Mouse (Mus musculus) macrophage (primary cell): ENCODE data around the gene Psmb10. TPM values are rescaled to one million over a fixed set of nuclear protein-coding genes. Genes with fewer than 3 reads are reported as not detected.

Experiments
- H3K27ac ChIP-seq: fragments of 350-480 bp; formaldehyde crosslinking; 2 replicates; pipeline ENCODE4 v1.9.0; 2021
- H3K36me3 ChIP-seq: fragments of 350-480 bp; formaldehyde crosslinking; 2 replicates; pipeline ENCODE4 v1.9.0; 2021; ENCODE audit errors: inconsistent target
- H3K4me3 ChIP-seq: fragments of 350-480 bp; formaldehyde crosslinking; 2 replicates; pipeline ENCODE4 v1.9.0; 2021; ENCODE audit errors: inconsistent target
- H3K79me2 ChIP-seq: fragments of 350-480 bp; formaldehyde crosslinking; 2 replicates; pipeline ENCODE4 v1.9.0; 2021; ENCODE audit errors: inconsistent target
- WGBS: methylation state at CpG from one replicate; pipeline ENCODE4 v1.1.7; 2026; ENCODE audit warnings: inconsistent platforms; ENCODE audit not compliant: missing documents; 5-methylcytosine and 5-hydroxymethylcytosine counted together
- polyA plus RNA-seq: library from polyadenylated mRNA; stranded (reverse); fragments of 250-400 nt; gene quantifications from 3 replicates; pipeline ENCODE4 v1.2.4, GENCODE M21; 2018; ENCODE audit warnings: inconsistent platforms

Psmb10 gene
- polyA plus RNA-seq, 1 experiment from 2014 or later: 51.8 TPM

GRCm38 (mm10) chr8:105957813-105958212 is 19.6 kb upstream of the Psmb10 start:
- no peak overlapping the region for H3K4me3 ChIP-seq
- no peak overlapping the region for H3K27ac ChIP-seq
- H3K79me2 ChIP-seq: peaks cover 21% of the 10 kb centered on the region; the same call in 1 of the 2 replicates
- peaks cover 18% of the 10 kb centered on the region; the same call in 1 of the 2 replicates for H3K36me3 ChIP-seq
- WGBS: 96% methylated on average over 2 of the region's 4 CpGs

GRCm38 (mm10) chr8:105956556-105956955 is 18.3 kb upstream of the Psmb10 start:
- Histone ChIP-seq H3K79me2 (peaks cover 8% of the 10 kb centered on the region; the same call in 1 of the 2 replicates), H3K36me3 (peaks cover 22% of the 10 kb centered on the region; the same call in 1 of the 2 replicates), H3K27ac (no peak overlapping the region), H3K4me3 (no peak overlapping the region)
- 98% methylated on average over 4 of the region's 4 CpGs for WGBS

- Histone ChIP-seq H3K4me3 (no peak overlapping the region), H3K27ac (no peak overlapping the region), H3K36me3 (peaks cover 64% of the 10 kb centered on the region; the same call in 1 of the 2 replicates), H3K79me2 (no peaks in the 10 kb centered on the region)
- WGBS: 73% methylated on average over 7 of the region's 7 CpGs
Measured at GRCm38 (mm10) chr8:105951057-105951659, 12.9 kb upstream of the Psmb10 start.

- WGBS: 92% methylated on average over 10 of the region's 10 CpGs
- no peak overlapping the region for H3K4me3 ChIP-seq
- no peaks in the 10 kb centered on the region for H3K79me2 ChIP-seq
- H3K36me3 ChIP-seq: peaks cover 70% of the 10 kb centered on the region; the same call in 1 of the 2 replicates
- no peak overlapping the region for H3K27ac ChIP-seq
Measured at GRCm38 (mm10) chr8:105949350-105949749, 11.1 kb upstream of the Psmb10 start.

GRCm38 (mm10) chr8:105943321-105943739 is 5.1 kb upstream of the Psmb10 start, which contains the start of gene Lcat:
Gene Lcat, minus strand, starts transcription at chr8:105943382.
- H3K4me3 ChIP-seq: no peak within 1 kb of the TSS
- no peak within 1 kb of the TSS for H3K27ac ChIP-seq
- peaks cover 42% of the 10 kb centered on the region; the same call in 1 of the 2 replicates for H3K36me3 ChIP-seq
- no peaks in the 10 kb centered on the region for H3K79me2 ChIP-seq
- WGBS: 96% methylated on average over 8 of the region's 8 CpGs

- Histone ChIP-seq H3K79me2 (peaks cover 3% of the 10 kb centered on the region; the same call in 1 of the 2 replicates), H3K27ac (no peak overlapping the region), H3K36me3 (peaks cover 36% of the 10 kb centered on the region; the same call in 1 of the 2 replicates), H3K4me3 (no peak overlapping the region)
- 94% methylated on average over 5 of the region's 5 CpGs for WGBS
Measured at GRCm38 (mm10) chr8:105942542-105942941, 4.3 kb upstream of the Psmb10 start.

GRCm38 (mm10) chr8:105942026-105942425 is 3.8 kb upstream of the Psmb10 start:
- H3K4me3 ChIP-seq: no peak overlapping the region
- WGBS: 93% methylated on average over 11 of the region's 11 CpGs
- H3K36me3 ChIP-seq: peaks cover 31% of the 10 kb centered on the region; the same call in 1 of the 2 replicates
- no peak overlapping the region for H3K27ac ChIP-seq
- H3K79me2 ChIP-seq: peaks cover 8% of the 10 kb centered on the region; the same call in 1 of the 2 replicates

- Histone ChIP-seq H3K36me3 (peaks cover 16% of the 10 kb centered on the region), H3K27ac (peak overlapping the region; percentile 94)
- 1% methylated on average over 33 of the region's 33 CpGs for WGBS
Measured at GRCm38 (mm10) chr8:105937496-105938305, 543 bp downstream of the Psmb10 start.

GRCm38 (mm10) chr8:105936866-105937475 is 1.3 kb downstream of the Psmb10 start:
- H3K79me2 ChIP-seq: peaks cover 8% of the 10 kb centered on the region; the same call in 1 of the 2 replicates
- peak overlapping the region; percentile 98 for H3K4me3 ChIP-seq
- H3K27ac ChIP-seq: peak overlapping the region; percentile 94
- peaks cover 19% of the 10 kb centered on the region for H3K36me3 ChIP-seq
- 1% methylated on average over 28 of the region's 30 CpGs for WGBS

More at GRCm38 (mm10) chr8:105937496-105938305, 543 bp downstream of the Psmb10 start:
- peak overlapping the region; percentile 98 for H3K4me3 ChIP-seq
- H3K79me2 ChIP-seq: peaks cover 8% of the 10 kb centered on the region; the same call in 1 of the 2 replicates

- Histone ChIP-seq H3K4me3 (no peak overlapping the region), H3K79me2 (peaks cover 8% of the 10 kb centered on the region; the same call in 1 of the 2 replicates), H3K27ac (no peak overlapping the region), H3K36me3 (peaks cover 29% of the 10 kb centered on the region)
- WGBS: 77% methylated on average over 7 of the region's 7 CpGs
Measured at GRCm38 (mm10) chr8:105935863-105936603, 2.2 kb downstream of the Psmb10 start.

GRCm38 (mm10) chr8:105935105-105935504 is 3.1 kb downstream of the Psmb10 start:
- WGBS: 49% methylated on average over 6 of the region's 6 CpGs
- peaks cover 35% of the 10 kb centered on the region for H3K36me3 ChIP-seq

GRCm38 (mm10) chr8:105933762-105934161 is 4.5 kb downstream of the Psmb10 start, which contains the start of gene Ctrl:
Gene Ctrl, minus strand, starts transcription at chr8:105933862.
- Histone ChIP-seq H3K79me2 (peaks cover 8% of the 10 kb centered on the region; the same call in 1 of the 2 replicates), H3K4me3 (no peak within 1 kb of the TSS), H3K27ac (no peak within 1 kb of the TSS), H3K36me3 (peaks cover 40% of the 10 kb centered on the region)
- 92% methylated on average over 2 of the region's 2 CpGs for WGBS

More at GRCm38 (mm10) chr8:105935105-105935504, 3.1 kb downstream of the Psmb10 start:
- Histone ChIP-seq H3K27ac (no peak overlapping the region), H3K79me2 (peaks cover 8% of the 10 kb centered on the region; the same call in 1 of the 2 replicates), H3K4me3 (no peak overlapping the region)

- H3K27ac ChIP-seq: no peak overlapping the region
- H3K79me2 ChIP-seq: peaks cover 5% of the 10 kb centered on the region; the same call in 1 of the 2 replicates
- H3K36me3 ChIP-seq: peaks cover 40% of the 10 kb centered on the region
- WGBS: 97% methylated on average over 9 of the region's 11 CpGs
- no peak overlapping the region for H3K4me3 ChIP-seq
Measured at GRCm38 (mm10) chr8:105932525-105932924, 5.7 kb downstream of the Psmb10 start.
